Mouse (Mus musculus) testis, adult 2 months (tissue): Measurements from ENCODE around the gene Rexo5.

Experiments
- CTCF ChIP-seq: fragments of 200-500 bp; IDR thresholded peaks from 2 replicates; pipeline ENCODE4 v1.5.1; 2012; ENCODE audit warnings: low read depth, mild to moderate bottlenecking, inconsistent platforms, low read length, moderate library complexity; ENCODE audit not compliant: control insufficient read depth, insufficient read depth, insufficient replicate concordance
- POLR2A ChIP-seq: fragments of 200-500 bp; IDR thresholded peaks from 2 replicates; pipeline ENCODE4 v1.6.1; 2012; ENCODE audit warnings: low read depth, mild to moderate bottlenecking, inconsistent platforms, low read length, moderate library complexity; ENCODE audit not compliant: control insufficient read depth

GRCm38 (mm10) chr7:119850737-119851136 is 56.9 kb downstream of the Rexo5 start:
- TF ChIP-seq CTCF (no peak), POLR2A (no peak)
